Mouse (Mus musculus): ENCODE results near the gene Lrp6.

DNA sequence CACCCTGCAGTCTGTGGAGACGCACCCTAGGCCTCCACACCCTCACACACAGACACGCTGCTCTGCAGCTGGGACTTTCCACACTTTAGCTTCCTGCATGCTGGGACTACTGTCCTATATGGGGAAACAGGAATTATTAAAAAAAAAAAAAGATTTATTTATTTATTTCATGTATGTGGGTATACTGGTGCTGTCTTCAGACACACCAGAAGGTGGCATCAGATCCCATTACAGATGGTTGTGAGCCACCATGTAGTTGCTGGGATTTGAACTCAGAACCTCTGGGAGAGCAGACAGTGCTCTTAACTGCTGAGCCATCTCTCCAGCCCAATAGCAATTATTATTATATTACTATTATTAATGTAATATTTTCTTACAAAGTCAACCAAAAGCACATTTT, 97.5 kb downstream of the Lrp6 start:
- TF ChIP-seq CTCF (conservative IDR thresholded peaks at IDR 0.05; ENCODE audit: low read length) (no peak), NANOG (IDR thresholded peaks at IDR 0.05; ENCODE audit: borderline replicate concordance, low read length) (no peak), POU5F1 (IDR thresholded peaks at IDR 0.05; ENCODE audit: borderline replicate concordance, low read length) (no peak)
